Mouse (Mus musculus): Measurements from ENCODE around the gene Mycbpap. TPM values are rescaled to one million over a fixed set of nuclear protein-coding genes. Genes with fewer than 3 reads are reported as not detected.

The Mycbpap gene
- polyA plus RNA-seq (2017; shearing (Covaris generic)) = not detected

DNA sequence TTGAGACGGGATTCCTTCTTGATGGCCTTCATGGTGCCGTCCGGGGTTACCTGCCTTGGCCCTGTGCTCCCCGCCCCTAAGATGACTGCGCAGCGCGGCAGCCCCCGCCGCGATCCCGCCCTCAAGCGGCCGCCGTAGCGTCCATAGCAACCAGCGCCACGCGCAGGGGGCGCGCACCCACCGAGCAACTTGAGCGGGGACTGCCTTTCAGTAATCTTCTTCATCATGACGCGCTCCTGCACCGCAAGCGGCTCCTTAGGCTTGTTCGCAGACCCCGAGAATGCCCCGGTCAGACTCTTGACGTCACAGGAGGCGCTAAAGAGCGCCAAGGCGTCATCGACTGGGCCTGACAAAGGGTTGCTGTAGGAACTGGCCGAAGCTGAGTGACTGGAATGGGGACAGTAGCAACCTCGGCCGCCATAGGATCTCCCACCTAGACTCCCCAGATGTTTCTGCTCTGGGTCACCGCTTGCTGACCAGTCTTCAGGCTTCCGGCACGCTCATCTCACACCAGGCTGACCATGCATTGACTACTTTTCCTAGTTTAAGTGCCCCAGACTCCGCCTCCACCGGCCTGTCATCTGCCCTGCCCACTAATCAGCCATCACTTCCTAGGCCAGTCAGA lies at the start of gene Mycbpap:
Mycbpap (minus strand) TSS at position 524 of the 625 bp plus-strand sequence.

DNA sequence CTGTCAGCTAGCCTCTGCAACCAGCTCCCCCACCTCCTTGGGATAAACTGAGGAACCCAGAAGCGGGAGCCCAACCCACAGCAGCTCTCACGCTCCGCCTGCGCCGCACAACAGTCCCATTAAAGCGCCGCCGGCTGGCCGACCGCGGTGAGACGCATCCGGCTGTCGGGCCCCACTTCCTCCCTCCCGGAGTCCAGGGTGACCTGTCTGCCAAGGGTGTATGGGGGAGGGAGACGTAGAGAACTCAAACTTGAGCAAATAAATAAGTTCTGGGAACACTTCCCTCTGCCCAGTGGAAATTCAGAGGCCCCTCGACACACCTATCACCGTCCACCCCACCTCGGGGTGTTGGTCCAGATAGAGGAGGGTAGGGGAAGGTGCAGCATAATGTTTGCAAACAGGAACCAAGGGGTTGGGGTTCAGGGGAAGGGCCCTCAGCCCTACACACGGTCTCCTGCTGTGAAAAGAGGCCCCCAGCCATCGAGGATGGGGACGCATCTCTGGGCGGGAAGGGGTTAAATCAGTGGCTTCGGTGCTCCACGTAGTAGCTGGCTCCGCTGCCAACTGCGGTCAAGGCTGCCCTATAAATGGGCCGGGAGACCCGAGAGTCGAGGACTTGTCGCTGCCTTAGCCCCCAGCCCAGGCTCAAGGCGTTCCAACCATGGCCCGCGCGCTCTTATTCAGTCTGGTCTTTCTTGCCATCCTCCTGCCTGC lies 43.1 kb upstream of the Mycbpap start, which contains the start of gene Chad:
Chad (plus strand) TSS at position 611 of the 714 bp plus-strand sequence.

DNA sequence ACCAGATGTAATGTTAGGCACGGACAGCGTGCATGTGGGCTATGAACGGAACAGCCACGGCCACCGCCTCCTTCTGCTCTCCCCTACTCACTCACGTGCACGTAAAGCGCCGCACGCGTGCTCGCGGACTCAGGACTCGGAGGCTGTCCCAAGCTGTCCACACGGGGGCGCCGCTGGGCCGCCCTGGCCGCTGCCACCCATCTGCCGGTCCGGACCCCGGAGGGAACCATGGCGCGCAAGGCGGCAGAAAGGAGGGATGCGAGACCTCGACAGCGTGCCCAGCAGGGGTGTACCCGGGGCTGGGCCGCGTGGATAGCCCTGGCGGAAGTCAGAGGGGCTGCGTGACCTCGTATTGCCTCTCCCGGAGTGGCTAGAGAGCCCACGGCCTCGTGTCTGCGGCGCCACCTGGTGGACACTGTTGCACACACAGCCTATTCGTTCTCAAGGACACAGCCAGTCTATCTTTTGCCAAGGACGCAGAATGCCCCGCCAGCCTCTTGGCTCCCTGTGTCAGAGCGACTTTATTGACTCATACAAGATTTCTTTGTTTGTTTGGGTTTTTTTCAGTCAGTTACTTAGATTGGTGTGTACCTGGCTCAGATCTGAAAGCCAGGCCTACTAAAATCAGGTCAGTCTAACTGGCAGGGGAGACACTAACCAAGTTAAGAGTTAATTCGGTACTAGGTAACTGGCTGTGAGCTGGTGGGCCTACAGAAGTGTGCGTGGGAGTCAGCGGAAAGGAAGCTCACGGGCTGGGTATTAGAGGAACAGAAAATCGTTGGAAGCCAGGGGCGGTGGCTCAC lies 27.5 kb upstream of the Mycbpap start, which contains the start of gene Rsad1:
Rsad1 (minus strand) TSS at position 368 of the 803 bp plus-strand sequence.

DNA sequence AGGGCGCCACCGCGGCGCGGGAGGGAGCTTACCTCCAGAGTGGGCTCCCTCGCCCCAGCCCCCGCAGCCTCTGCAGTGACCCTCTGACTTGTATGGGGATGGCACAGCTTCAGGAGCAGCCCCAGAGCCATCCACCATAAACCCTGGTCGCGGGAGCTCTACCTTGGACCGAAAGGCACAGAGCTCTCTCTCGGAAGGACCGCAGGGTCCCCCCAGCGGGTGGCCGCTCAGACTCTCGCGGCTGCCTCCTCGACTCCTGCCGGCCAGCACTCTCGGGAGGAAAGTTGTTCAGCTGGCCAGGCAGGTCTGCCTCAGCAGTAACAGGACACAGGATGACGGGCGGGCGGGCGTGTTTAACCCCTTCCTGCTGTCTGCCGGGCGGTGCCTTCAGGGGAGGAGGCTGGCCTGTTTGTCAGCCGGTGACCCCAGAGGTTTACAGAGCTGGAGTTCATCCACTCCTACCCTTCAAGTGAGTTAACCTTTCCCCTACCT lies 21.8 kb downstream of the Mycbpap start, which contains the start of gene Epn3:
Epn3 (minus strand) TSS at position 314 of the 492 bp plus-strand sequence.

DNA sequence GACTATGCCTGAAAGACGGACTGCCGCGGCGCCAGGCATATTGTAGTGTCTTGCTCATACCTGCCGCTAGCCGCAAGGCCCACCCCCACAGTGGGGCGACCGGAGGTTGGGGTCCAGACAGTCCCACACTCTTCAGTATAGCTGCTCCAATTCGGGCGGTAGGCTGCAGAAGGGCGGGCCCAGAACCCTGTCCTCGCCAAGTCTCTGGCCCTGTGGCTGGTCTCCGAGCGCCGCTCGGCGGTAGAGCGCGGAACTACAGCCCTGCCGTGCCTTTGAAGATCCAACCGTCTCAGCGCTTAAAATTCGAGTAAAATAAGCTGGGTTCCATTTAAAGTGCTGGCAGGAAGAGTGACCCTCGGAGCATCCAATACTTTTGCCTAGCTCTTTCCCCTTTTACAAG lies 35.5 kb downstream of the Mycbpap start, which contains the start of gene Spata20:
Spata20 (minus strand) TSS at position 179 of the 400 bp plus-strand sequence.

DNA sequence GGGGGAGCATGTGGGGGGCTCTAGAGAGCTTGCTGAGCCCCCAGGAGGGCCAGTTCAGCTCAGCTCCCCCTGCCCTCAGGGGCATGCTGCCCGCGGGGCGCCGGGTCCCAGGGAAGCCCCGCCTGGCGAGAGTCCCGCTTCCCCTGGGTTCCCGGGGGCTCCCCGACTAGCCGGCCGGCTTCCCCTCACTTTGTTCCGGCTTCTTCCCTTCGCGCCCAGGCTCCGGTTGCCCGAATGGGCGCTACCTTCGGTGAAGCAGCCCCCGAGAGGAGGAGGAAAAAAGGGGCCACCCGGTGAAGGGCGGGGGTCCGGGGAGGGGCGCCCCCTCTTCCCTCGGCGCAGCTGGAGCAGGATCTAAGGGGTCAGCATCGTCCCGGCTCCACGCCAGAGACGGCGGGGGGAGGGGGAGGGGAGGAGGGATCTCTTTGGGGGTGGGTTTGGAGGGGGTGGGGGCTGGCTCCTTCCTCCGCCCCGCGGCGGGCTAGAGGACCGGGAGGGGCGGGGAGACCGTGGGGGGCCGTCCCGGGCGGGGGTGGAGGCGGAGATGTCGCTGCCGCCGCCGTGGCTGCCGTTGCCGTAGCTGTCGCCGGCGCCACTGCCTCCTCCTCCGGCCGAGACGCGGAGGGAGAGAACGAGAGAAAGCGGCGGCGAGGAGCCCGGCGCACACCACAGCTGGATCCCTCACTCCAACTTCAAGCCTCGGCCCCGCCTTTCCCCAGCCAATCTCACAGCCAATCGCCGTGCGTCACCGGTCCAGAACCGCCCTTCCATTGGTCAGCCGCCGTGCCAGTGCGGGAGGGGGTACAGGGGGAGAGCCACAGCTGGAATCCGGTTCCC lies 47.6 kb downstream of the Mycbpap start, which contains the start of gene Cacna1g:
Cacna1g (minus strand) TSS at position 492 of the 837 bp plus-strand sequence.

Other genes starting within 250 kb of the Mycbpap start
- under 1 TPM in 1 of 2 experiments, not detected in 1; 0.65 TPM for gene Gm21885, start 239.9 kb downstream of the Mycbpap start, polyA plus RNA-seq (2017; shearing (Covaris generic))
- 100 to 1,000 TPM in 1 of 2 experiments, 10 to 100 TPM in 1; 87.4 to 111 TPM for gene Luc7l3, start 199.8 kb downstream of the Mycbpap start, polyA plus RNA-seq (2017; shearing (Covaris generic))
- 10 to 100 TPM; 40.4 to 51.2 TPM for gene Ankrd40, start 193.7 kb downstream of the Mycbpap start, polyA plus RNA-seq (2017; shearing (Covaris generic))
- gene Abcc3, start 128.7 kb downstream of the Mycbpap start, polyA plus RNA-seq (2017; shearing (Covaris generic)) = 1 to 10 TPM; 1.2 to 4.6 TPM
- gene Cacna1g, start 47.5 kb downstream of the Mycbpap start, polyA plus RNA-seq (2017; shearing (Covaris generic)) = under 1 TPM; 0.15 to 0.72 TPM
- gene Spata20, start 35.6 kb downstream of the Mycbpap start, polyA plus RNA-seq (2017; shearing (Covaris generic)) = not detected
- gene Epn3, start 21.8 kb downstream of the Mycbpap start, polyA plus RNA-seq (2017; shearing (Covaris generic)) = not detected
- gene Rsad1, start 27.5 kb upstream of the Mycbpap start, polyA plus RNA-seq (2017; shearing (Covaris generic)) = 1 to 10 TPM; 1.7 TPM
- gene Chad, start 43.3 kb upstream of the Mycbpap start, polyA plus RNA-seq (2017; shearing (Covaris generic)) = under 1 TPM; 0.13 to 0.50 TPM
- gene Acsf2, start 80.1 kb upstream of the Mycbpap start, polyA plus RNA-seq (2017; shearing (Covaris generic)) = 1 to 10 TPM; 4.9 to 8.5 TPM
- gene Lrrc59, start 108.0 kb upstream of the Mycbpap start, polyA plus RNA-seq (2017; shearing (Covaris generic)) = 10 to 100 TPM; 65.7 to 80.1 TPM
- gene Mrpl27, start 132.0 kb upstream of the Mycbpap start, polyA plus RNA-seq (2017; shearing (Covaris generic)) = 100 to 1,000 TPM in 1 of 2 experiments, 10 to 100 TPM in 1; 74.4 to 106 TPM
- gene Eme1, start 132.2 kb upstream of the Mycbpap start, polyA plus RNA-seq (2017; shearing (Covaris generic)) = 1 to 10 TPM; 2.1 to 3.9 TPM
- 10 to 100 TPM; 31.9 to 37.5 TPM for gene Xylt2, start 155.8 kb upstream of the Mycbpap start, polyA plus RNA-seq (2017; shearing (Covaris generic))
- gene Gm11541, start 182.8 kb upstream of the Mycbpap start, polyA plus RNA-seq (2017; shearing (Covaris generic)) = under 1 TPM in 1 of 2 experiments, not detected in 1; 0.17 TPM
- under 1 TPM in 1 of 2 experiments, not detected in 1; 0.23 TPM for gene Cdc34b, start 220.0 kb upstream of the Mycbpap start, polyA plus RNA-seq (2017; shearing (Covaris generic))

Measured in activated CD4-positive, CD25-positive, alpha-beta regulatory T cell (primary cell).